Comparison of ENCODE assay signal across 22 mouse cellular contexts in genomic region chr1:91624028-91624427, GRCm38 (mm10).
DNase-seq lines count a peak whose midpoint lies in the region; ATAC-seq and TF ChIP-seq lines count a peak whose summit lies in the region.
"Had no signal": no experiment of that assay in that cellular context is flagged by ENCODE, and none has a peak within 500 bp of the region (broad histone marks: within the 10 kb centered on the region; RNA-seq: fewer than 3 reads in every experiment).

No protein-coding gene starts in this region.

- intact Hi-C loops in heart, postnatal 25 days (cut with DNase I) = no loop called here

- H3K27ac ChIP-seq in heart, embryonic 10.5 days = peak overlapping the region; percentile 25; the same call in 1 of the 2 replicates
- H3K27ac ChIP-seq in limb, embryonic 13.5 days = peak overlapping the region; percentile 44; the same call in 1 of the 2 replicates
- H3K27ac ChIP-seq in stomach, postnatal 0 days (replicated peaks) = peak overlapping the region; percentile 79
- H3K27ac ChIP-seq: forebrain, embryonic 10.5 days; kidney, postnatal 0 days; liver, embryonic 13.5 days; midbrain, embryonic 15.5 days had no signal

- no peak for TF ChIP-seq EP300 in stomach, postnatal 0 days (optimal IDR thresholded peaks at IDR 0.05)

- DNase-seq in heart, embryonic 10.5 days (ENCODE audit: low spot score) = no peak
- DNase-seq in heart, postnatal 25 days (ENCODE audit: low spot score) = no peak
- DNase-seq in thymus, postnatal 4 days = peak; percentile 16
- no peak for DNase-seq in thymus, adult 18-20 months
- no peak for DNase-seq in stomach, postnatal 0 days (ENCODE audit: low spot score)
- DNase-seq in heart, adult 9 months (ENCODE audit: low spot score in 2 of 2) = no peak
- DNase-seq: adrenal gland, postnatal 25 days; cerebellum, adult 9-11 months; kidney, adult 2 months; layer of hippocampus, adult 9-11 months; liver, embryonic 13.5 days; lung, postnatal 36 days; right cerebral cortex, postnatal 14 days; thymus, adult 2 months had no signal

- TF ChIP-seq CTCF in stomach, postnatal 0 days (IDR thresholded peaks at IDR 0.05; ENCODE audit: low read depth) = no peak

- no peaks in the 10 kb centered on the region for H3K9me3 ChIP-seq in heart, embryonic 10.5 days
- no peaks in the 10 kb centered on the region for H3K9me3 ChIP-seq in limb, embryonic 13.5 days
- H3K9me3 ChIP-seq in stomach, postnatal 0 days (ENCODE audit: control insufficient read depth, low read length) = no peaks in the 10 kb centered on the region
- H3K9me3 ChIP-seq: forebrain, embryonic 10.5 days; heart, embryonic 12.5 days; liver, embryonic 13.5 days; megakaryocyte, embryonic 14.5 days; midbrain, embryonic 15.5 days had no signal

- no peak overlapping the region for H3K4me3 ChIP-seq in heart, embryonic 10.5 days
- no peak overlapping the region for H3K4me3 ChIP-seq in limb, embryonic 13.5 days
- H3K4me3 ChIP-seq in stomach, postnatal 0 days (ENCODE audit: low read depth, low read length) = no peak overlapping the region
- H3K4me3 ChIP-seq: forebrain, embryonic 10.5 days; heart, embryonic 12.5 days; liver, embryonic 13.5 days; megakaryocyte, embryonic 14.5 days; midbrain, embryonic 15.5 days had no signal

- no peak overlapping the region for H3K9ac ChIP-seq in limb, embryonic 13.5 days
- H3K9ac ChIP-seq in stomach, postnatal 0 days (ENCODE audit: low read length) = no peak overlapping the region
- H3K9ac ChIP-seq: heart, embryonic 12.5 days; liver, embryonic 13.5 days; lung, embryonic 14.5 days; midbrain, embryonic 15.5 days had no signal

- H3K4me2 ChIP-seq in limb, embryonic 13.5 days (replicated peaks) = no peak overlapping the region
- H3K4me2 ChIP-seq in stomach, postnatal 0 days (replicated peaks; ENCODE audit: low read depth) = no peak overlapping the region
- H3K4me2 ChIP-seq: heart, embryonic 12.5 days; liver, embryonic 13.5 days; lung, embryonic 14.5 days; midbrain, embryonic 15.5 days had no signal

- WGBS in heart, embryonic 10.5 days = 57% methylated on average over 8 of the region's 8 CpGs
- 43% methylated on average over 8 of the region's 8 CpGs for WGBS in limb, embryonic 13.5 days
- WGBS in stomach, postnatal 0 days = 47% methylated on average over 8 of the region's 8 CpGs

- H3K4me1 ChIP-seq in heart, embryonic 10.5 days = peaks cover 25% of the 10 kb centered on the region
- peaks cover 40% of the 10 kb centered on the region for H3K4me1 ChIP-seq in limb, embryonic 13.5 days
- no peaks in the 10 kb centered on the region; the same call in 1 of the 2 replicates for H3K4me1 ChIP-seq in stomach, postnatal 0 days (replicated peaks; ENCODE audit: control insufficient read depth, insufficient read depth)
- H3K4me1 ChIP-seq: liver, embryonic 13.5 days; megakaryocyte, embryonic 14.5 days had no signal

- no peaks in the 10 kb centered on the region for H3K27me3 ChIP-seq in heart, embryonic 10.5 days (ENCODE audit: insufficient read depth, poor library complexity, severe bottlenecking)
- peaks cover 14% of the 10 kb centered on the region; the same call in 1 of the 2 replicates for H3K27me3 ChIP-seq in limb, embryonic 13.5 days
- H3K27me3 ChIP-seq in stomach, postnatal 0 days (ENCODE audit: control insufficient read depth, insufficient read depth, low read length) = no peaks in the 10 kb centered on the region
- H3K27me3 ChIP-seq: heart, embryonic 12.5 days; liver, embryonic 13.5 days; midbrain, embryonic 15.5 days had no signal

- no peak for ATAC-seq in limb, embryonic 13.5 days (ENCODE audit: low FRiP score, low read depth)
- no peak for ATAC-seq in stomach, postnatal 0 days (ENCODE audit: low FRiP score, low TSS enrichment)
- ATAC-seq in monocyte, adult 5-6 weeks (replicated peaks; ENCODE audit: insufficient number of reproducible peaks, low FRiP score, low TSS enrichment, poor library complexity, severe bottlenecking) = no peak
- ATAC-seq: midbrain, embryonic 15.5 days had no signal

- H3K36me3 ChIP-seq in heart, embryonic 10.5 days = no peaks in the 10 kb centered on the region
- no peaks in the 10 kb centered on the region for H3K36me3 ChIP-seq in limb, embryonic 13.5 days
- no peaks in the 10 kb centered on the region for H3K36me3 ChIP-seq in stomach, postnatal 0 days (ENCODE audit: control insufficient read depth, insufficient read depth, low read length)
- H3K36me3 ChIP-seq: forebrain, embryonic 10.5 days; heart, embryonic 12.5 days; liver, embryonic 13.5 days; midbrain, embryonic 15.5 days had no signal

Comparison
In these comparisons a context has a peak if more than half of its experiments do, and no peak if none do; other contexts are left out.
1. H3K27ac ChIP-seq: peak in every context shown above with its lines; median percentile 79 in stomach, postnatal 0 days; 44 in limb, embryonic 13.5 days; 25 in heart, embryonic 10.5 days.